Mouse (Mus musculus) MEL (cell line): Measurements from ENCODE around the gene Siva1. TPM values are rescaled to one million over a fixed set of nuclear protein-coding genes. Genes with fewer than 3 reads are reported as not detected.

ENCODE experiments used
- DNase-seq: peaks from one replicate; pipeline ENCODE4 v3.0.0; 2011; ENCODE audit warnings: low read depth, low spot score
- H3K27ac ChIP-seq: 2 replicates; pipeline ENCODE4 v1.5.1; 2012; ENCODE audit warnings: low read depth, mild to moderate bottlenecking, control low read depth, low read length, moderate library complexity; ENCODE audit not compliant: control insufficient read depth
- H3K27me3 ChIP-seq, 2 experiments: fragments of 150-350 bp in 1 of 2; sonication (generic) in 1 of 2; 2 replicates each; pipeline ENCODE4 v1.6.1; 2012; ENCODE audit warnings: low read length in 2 of 2, mild to moderate bottlenecking in 2 of 2, improper control_type of control experiment in 1 of 2, moderate library complexity in 1 of 2; ENCODE audit not compliant: insufficient read depth in 2 of 2, control insufficient read depth in 1 of 2
- H3K36me3 ChIP-seq, 2 experiments: 2 replicates each; pipeline ENCODE4 v1.6.1; 2012 to 2014; ENCODE audit warnings: low read length in 2 of 2, improper control_type of control experiment in 1 of 2, inconsistent platforms in 1 of 2, mild to moderate bottlenecking in 1 of 2; ENCODE audit not compliant: insufficient read depth in 2 of 2, control insufficient read depth in 1 of 2
- H3K4me1 ChIP-seq, 2 experiments: fragments of 150-350 bp in 1 of 2; sonication (generic) in 1 of 2; 2 replicates each; pipeline ENCODE4 v1.6.1; 2012; ENCODE audit warnings: low read length in 2 of 2, improper control_type of control experiment in 1 of 2, mild to moderate bottlenecking in 1 of 2; ENCODE audit not compliant: insufficient read depth in 2 of 2, control insufficient read depth in 1 of 2
- H3K4me3 ChIP-seq, 2 experiments: fragments of 150-350 bp in 1 of 2; sonication (generic) in 1 of 2; 2 replicates each; pipeline ENCODE4 v1.5.1; 2012; ENCODE audit warnings: low read depth in 2 of 2, low read length in 2 of 2, mild to moderate bottlenecking in 2 of 2, moderate library complexity in 2 of 2, control low read depth in 1 of 2, improper control_type of control experiment in 1 of 2; ENCODE audit not compliant: control insufficient read depth in 1 of 2, insufficient read depth in 1 of 2
- H3K79me2 ChIP-seq: 2 replicates; pipeline ENCODE4 v1.6.1; 2012; ENCODE audit warnings: mild to moderate bottlenecking, low read length, moderate library complexity; ENCODE audit not compliant: control insufficient read depth, poor library complexity, insufficient read depth
- H3K9ac ChIP-seq: 2 replicates; pipeline ENCODE4 v1.6.1; 2012; ENCODE audit warnings: low read depth, mild to moderate bottlenecking, control low read depth, low read length, moderate library complexity; ENCODE audit not compliant: control insufficient read depth, poor library complexity, severe bottlenecking
- H3K9me3 ChIP-seq: fragments of 150-350 bp; sonication (generic); replicated peaks from 2 replicates; pipeline ENCODE4 v1.6.1; 2012; ENCODE audit warnings: mild to moderate bottlenecking, low read length, improper control_type of control experiment, moderate library complexity; ENCODE audit not compliant: insufficient read depth
- E2F4 ChIP-seq: IDR thresholded peaks from 2 replicates; pipeline ENCODE4 v1.6.1; 2011; ENCODE audit warnings: low read depth, low read length, improper control_type of control experiment, borderline replicate concordance
- GABPA ChIP-seq: IDR thresholded peaks from 2 replicates; pipeline ENCODE4 v1.6.1; 2012; ENCODE audit warnings: low read depth, mild to moderate bottlenecking, inconsistent platforms, low read length, improper control_type of control experiment, moderate library complexity
- GATA1 ChIP-seq: IDR thresholded peaks from 2 replicates; pipeline ENCODE4 v1.6.1; 2011; ENCODE audit warnings: low read depth, low read length, improper control_type of control experiment
- JUND ChIP-seq: IDR thresholded peaks from 2 replicates; pipeline ENCODE4 v1.6.1; 2011; ENCODE audit warnings: low read depth, mild to moderate bottlenecking, improper control_type of control experiment, low read length
- MAFK ChIP-seq: IDR thresholded peaks from 2 replicates; pipeline ENCODE4 v1.6.1; 2011; ENCODE audit warnings: low read depth, mild to moderate bottlenecking, low read length, improper control_type of control experiment, borderline replicate concordance
- MAX ChIP-seq: IDR thresholded peaks from 2 replicates; pipeline ENCODE4 v1.6.1; 2011; ENCODE audit warnings: low read length, improper control_type of control experiment
- MAZ ChIP-seq: IDR thresholded peaks from 2 replicates; pipeline ENCODE4 v1.6.1; 2012; ENCODE audit warnings: low read depth, mild to moderate bottlenecking, inconsistent platforms, low read length, improper control_type of control experiment
- POLR2A ChIP-seq, 2 experiments: IDR thresholded peaks; 2 replicates each; pipeline ENCODE4 v1.6.1; 2011 to 2012; ENCODE audit warnings: low read length in 2 of 2, mild to moderate bottlenecking in 2 of 2, control low read depth in 1 of 2, improper control_type of control experiment in 1 of 2, low read depth in 1 of 2, moderate library complexity in 1 of 2; ENCODE audit not compliant: control insufficient read depth in 1 of 2, insufficient read depth in 1 of 2, poor library complexity in 1 of 2
- POLR2AphosphoS2 ChIP-seq: IDR thresholded peaks from 2 replicates; pipeline ENCODE4 v1.6.1; 2011; ENCODE audit warnings: low read length, improper control_type of control experiment
- POLR2AphosphoS5 ChIP-seq: IDR thresholded peaks from 2 replicates; pipeline ENCODE4 v1.6.1; 2012; ENCODE audit warnings: low read depth, borderline replicate concordance, mild to moderate bottlenecking, inconsistent platforms, low read length, moderate library complexity, mixed read lengths
- RAD21 ChIP-seq: IDR thresholded peaks from 2 replicates; pipeline ENCODE4 v1.6.1; 2011; ENCODE audit warnings: mild to moderate bottlenecking, low read depth, low read length, improper control_type of control experiment
- SIN3A ChIP-seq: IDR thresholded peaks from 2 replicates; pipeline ENCODE4 v1.6.1; 2012; ENCODE audit warnings: low read length, improper control_type of control experiment, inconsistent platforms
- TBP ChIP-seq: IDR thresholded peaks from 2 replicates; pipeline ENCODE4 v1.8.0; 2011; ENCODE audit warnings: low read depth, low read length, improper control_type of control experiment
- USF2 ChIP-seq, 2 experiments: IDR thresholded peaks; 2 replicates each; pipeline ENCODE4 v1.6.1; 2011 to 2012; ENCODE audit warnings: improper control_type of control experiment in 2 of 2, low read length in 2 of 2, borderline replicate concordance in 1 of 2, inconsistent platforms in 1 of 2, low read depth in 1 of 2, mild to moderate bottlenecking in 1 of 2; ENCODE audit not compliant: insufficient read depth in 1 of 2
- ZKSCAN1 ChIP-seq: IDR thresholded peaks from 2 replicates; pipeline ENCODE4 v1.6.1; 2012; ENCODE audit warnings: low read depth, mild to moderate bottlenecking, inconsistent platforms, low read length, improper control_type of control experiment, moderate library complexity
- ZMIZ1 ChIP-seq: IDR thresholded peaks from 2 replicates; pipeline ENCODE4 v1.6.1; 2012; ENCODE audit warnings: low read depth, mild to moderate bottlenecking, inconsistent platforms, low read length, improper control_type of control experiment, moderate library complexity
- ZNF384 ChIP-seq: IDR thresholded peaks from 2 replicates; pipeline ENCODE4 v1.6.1; 2012; ENCODE audit warnings: low read depth, mild to moderate bottlenecking, inconsistent platforms, low read length, improper control_type of control experiment
- polyA plus RNA-seq, 2 experiments: library from polyadenylated mRNA; stranded (reverse) in 1 of 2; unstranded in 1 of 2; fragments of >175 nt in 1 of 2; fragments of >200 nt in 1 of 2; gene quantifications; 2 replicates each; pipeline versions ENCODE4 v1.2.1 to v1.2.4; 2012; ENCODE audit warnings: low replicate concordance in 2 of 2, low read depth in 1 of 2; ENCODE audit not compliant: insufficient read length in 2 of 2, insufficient read depth in 1 of 2, missing spikeins in 1 of 2
- total RNA-seq: library from RNA; depleted of rRNA; stranded (reverse); fragments of 300-350 nt; gene quantifications from 2 replicates; pipeline ENCODE4 v1.2.3, GENCODE M21; 2012

Siva1 gene
- total and polyA plus RNA-seq, 3 experiments, result 531 to 659 TPM; not detected in 1

DNA sequence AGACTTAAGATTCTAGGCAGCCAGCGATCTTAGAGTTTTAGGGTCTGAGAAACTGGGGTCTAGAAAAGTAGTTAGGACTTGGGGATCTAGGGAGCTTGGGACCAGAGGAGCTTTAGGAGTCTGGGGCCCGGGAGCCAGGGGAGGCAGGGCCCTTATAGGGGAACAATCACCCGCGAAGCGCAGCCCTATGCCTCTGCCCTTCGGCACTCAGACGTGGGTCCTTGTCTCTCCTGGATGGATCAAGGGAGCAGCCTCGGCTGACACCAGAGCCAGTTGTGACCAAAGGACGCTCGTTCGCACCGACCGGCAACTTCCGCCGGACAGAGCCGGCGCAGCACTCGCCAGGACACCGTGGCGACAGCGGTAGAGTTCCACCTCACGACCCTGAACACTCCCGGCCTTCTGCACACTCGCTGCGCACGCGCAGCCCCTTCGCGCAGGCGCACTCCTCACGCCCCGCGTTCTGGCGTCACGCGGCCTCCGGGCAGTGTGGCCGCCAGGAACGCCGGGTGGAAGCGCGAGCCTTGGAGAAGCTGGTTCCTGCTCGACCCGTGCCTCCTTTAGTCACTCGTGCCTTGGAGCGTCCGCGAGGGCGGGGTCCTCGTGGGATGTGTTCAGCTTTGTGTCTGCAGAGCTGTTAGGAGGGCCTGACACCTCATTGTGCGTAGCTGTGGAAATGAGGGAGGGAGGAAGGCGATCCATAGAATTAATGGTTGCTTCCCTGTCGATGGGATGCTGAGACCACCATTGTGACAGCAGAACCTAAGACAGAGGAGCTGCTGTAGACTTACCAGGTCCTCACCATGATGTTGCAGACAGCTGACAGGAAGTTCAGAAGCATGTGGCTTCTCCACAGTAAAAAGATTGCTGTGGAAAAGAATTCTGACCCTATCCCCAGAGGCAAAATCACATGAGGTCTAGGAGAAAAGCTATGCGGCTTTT is 49.0 kb downstream of the Siva1 start:
- Histone ChIP-seq H3K9me3 (no peaks in the 10 kb centered on the region), H3K4me3 (peak overlapping the region; percentile 54 to 66), H3K36me3 (peaks cover 0 to 25% of the 10 kb centered on the region in 2 experiments; a peak in 3 of 4 replicates), H3K79me2 (peaks cover 15% of the 10 kb centered on the region), H3K9ac (peak overlapping the region; percentile 75), H3K27ac (peak overlapping the region; percentile 58), H3K4me1 (peaks cover 9 to 29% of the 10 kb centered on the region in 2 experiments), H3K27me3 (no peaks in the 10 kb centered on the region)
- TF ChIP-seq JUND (no peak), POLR2AphosphoS2 (no peak), USF2 (IDR thresholded peaks at IDR 0.05; ENCODE audit: borderline replicate concordance in 1 of 2, insufficient read depth in 1 of 2, low read depth in 1 of 2, low read length in 2 of 2) (no peak), MAZ (no peak), GABPA (no peak), POLR2A (IDR thresholded peaks at IDR 0.05; ENCODE audit: control insufficient read depth in 1 of 2, insufficient read depth in 1 of 2, low read depth in 1 of 2, low read length in 2 of 2, poor library complexity in 1 of 2) (peak in 1 of 2 experiments; percentile 100; a peak in 2 of 4 replicates), TBP (peak; percentile 96), ZNF384 (no peak), SIN3A (no peak), MAFK (no peak), RAD21 (no peak), POLR2AphosphoS5 (peak; percentile 94), MAX (no peak), GATA1 (peak; percentile 23; the same call in 1 of the 2 replicates)
- peak; percentile 100 for DNase-seq

DNA sequence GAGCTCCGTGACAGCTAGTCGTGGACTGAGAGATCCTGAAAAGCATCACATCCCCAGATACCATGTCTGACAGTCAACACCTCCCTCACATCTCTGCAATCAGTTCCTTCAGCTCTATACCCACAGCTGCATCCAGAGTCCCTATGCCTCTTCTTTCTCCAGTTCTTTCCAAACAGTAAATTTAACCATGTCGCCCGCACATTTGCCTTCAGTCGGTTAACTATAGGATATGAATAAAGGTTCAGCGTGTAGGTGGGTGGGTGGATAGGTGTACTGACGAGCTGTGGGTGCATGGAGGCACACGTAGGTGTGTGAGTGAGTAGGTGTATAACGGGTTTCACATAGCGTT is 49.6 kb downstream of the Siva1 start:
- H3K27me3 ChIP-seq, result no peaks in the 10 kb centered on the region
- H3K79me2 ChIP-seq, result peaks cover 15% of the 10 kb centered on the region
- TF ChIP-seq ZMIZ1 (no peak), E2F4 (no peak), MAFK (no peak), ZKSCAN1 (no peak)
- TF ChIP-seq, all 39 proteins: peak for 0
- peaks cover 7 to 25% of the 10 kb centered on the region in 2 experiments for H3K4me1 ChIP-seq
- peak overlapping the region; percentile 58 for H3K27ac ChIP-seq
- H3K4me3 ChIP-seq, result peak overlapping the region; percentile 54 to 66
- H3K9me3 ChIP-seq, result no peaks in the 10 kb centered on the region
- peak overlapping the region; percentile 75 for H3K9ac ChIP-seq
- no peak for DNase-seq
- peaks cover 0 to 22% of the 10 kb centered on the region in 2 experiments; a peak in 3 of 4 replicates for H3K36me3 ChIP-seq
